Mouse (Mus musculus): ENCODE data around the gene Efcab2. TPM values are rescaled to one million over a fixed set of nuclear protein-coding genes. Genes with fewer than 3 reads are reported as not detected.

Gene Efcab2
- polyA plus RNA-seq, 1 experiment = 0.49 TPM

GRCm38 (mm10) chr1:178523152-178523551 is 117.3 kb downstream of the Efcab2 start:
- H3K27me3 ChIP-seq (ENCODE audit: control insufficient read depth, insufficient read depth, low read length) = peaks cover 3% of the 10 kb centered on the region; the same call in 1 of the 2 replicates
- no peak overlapping the region for H3K27ac ChIP-seq (ENCODE audit: control insufficient read depth, insufficient read depth, low read length)
- no peak overlapping the region for H3K4me3 ChIP-seq (ENCODE audit: control insufficient read depth, insufficient read depth, low read length)
- H3K36me3 ChIP-seq (ENCODE audit: control insufficient read depth, insufficient read depth, low read length) = no peaks in the 10 kb centered on the region
- H3K4me1 ChIP-seq (replicated peaks; ENCODE audit: control insufficient read depth, insufficient read depth, low read length) = peaks cover 10% of the 10 kb centered on the region
- no peak for DNase-seq
- WGBS = 29% methylated on average over 5 of the region's 5 CpGs
- TF ChIP-seq CTCF (IDR thresholded peaks at IDR 0.05; ENCODE audit: borderline replicate concordance, control insufficient read depth, extremely low read depth, insufficient read depth, low read length, poor library complexity) (no peak), POLR2A (IDR thresholded peaks at IDR 0.05; ENCODE audit: control insufficient read depth, extremely low read depth, insufficient read depth, low read length, poor library complexity) (no peak)

GRCm38 (mm10) chr1:178527185-178527546 is 121.3 kb downstream of the Efcab2 start:
- TF ChIP-seq CTCF (IDR thresholded peaks at IDR 0.05; ENCODE audit: borderline replicate concordance, control insufficient read depth, extremely low read depth, insufficient read depth, low read length, poor library complexity) (no peak), POLR2A (IDR thresholded peaks at IDR 0.05; ENCODE audit: control insufficient read depth, extremely low read depth, insufficient read depth, low read length, poor library complexity) (no peak)

DNA sequence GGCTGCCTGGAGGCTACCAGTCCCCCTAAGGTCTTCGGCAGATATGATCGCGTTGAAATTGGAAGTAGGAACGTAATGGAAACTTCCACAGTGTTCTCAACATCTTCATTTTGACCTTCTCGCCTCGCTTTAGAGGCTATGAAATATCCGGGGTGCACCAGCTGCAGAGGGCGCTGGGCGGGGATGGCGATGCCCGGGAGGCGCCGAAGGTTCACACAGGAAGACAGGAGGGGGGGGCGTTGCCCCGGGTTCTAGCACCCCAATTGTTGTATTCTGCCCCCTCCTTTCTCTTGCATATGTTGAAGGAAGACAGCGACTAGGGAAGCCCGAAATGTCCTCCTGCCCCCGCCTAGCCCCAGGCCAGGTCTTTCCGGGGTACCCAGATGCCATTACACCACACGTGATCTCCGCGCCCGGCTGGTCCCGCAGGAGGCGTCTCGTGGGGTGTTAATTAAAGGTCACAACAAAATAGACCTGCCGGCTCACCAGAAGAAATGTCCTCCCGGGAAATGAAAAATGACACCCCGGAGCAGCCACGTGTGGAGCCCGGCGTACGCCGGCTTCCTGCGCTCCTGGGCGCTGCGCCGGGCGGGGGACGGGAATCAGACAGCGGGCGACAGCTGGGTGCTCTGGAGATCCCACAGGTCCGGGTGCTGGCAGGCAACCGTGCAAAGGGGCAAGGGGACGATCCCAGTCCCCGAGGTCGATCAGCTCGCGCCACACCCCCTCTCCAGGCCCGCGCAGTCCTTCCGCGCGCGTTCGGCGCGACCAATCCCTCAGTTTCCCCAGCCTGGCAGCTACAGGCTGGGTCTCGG is 121.9 kb downstream of the Efcab2 start:
- Histone ChIP-seq H3K27me3 (ENCODE audit: control insufficient read depth, insufficient read depth, low read length) (peaks cover 25% of the 10 kb centered on the region; the same call in 1 of the 2 replicates), H3K36me3 (ENCODE audit: control insufficient read depth, insufficient read depth, low read length) (no peaks in the 10 kb centered on the region), H3K4me3 (ENCODE audit: control insufficient read depth, insufficient read depth, low read length) (peak overlapping the region; percentile 25), H3K4me1 (replicated peaks; ENCODE audit: control insufficient read depth, insufficient read depth, low read length) (peaks cover 31% of the 10 kb centered on the region), H3K27ac (ENCODE audit: control insufficient read depth, insufficient read depth, low read length) (no peak overlapping the region)
- 0 out of 2 replicates have a peak, but pooled peaks have one; percentile 21 for TF ChIP-seq POLR2A (IDR thresholded peaks at IDR 0.05; ENCODE audit: control insufficient read depth, extremely low read depth, insufficient read depth, low read length, poor library complexity)
- TF ChIP-seq CTCF (IDR thresholded peaks at IDR 0.05; ENCODE audit: borderline replicate concordance, control insufficient read depth, extremely low read depth, insufficient read depth, low read length, poor library complexity) = no peak
- 2% methylated on average over 59 of the region's 59 CpGs for WGBS
- DNase-seq = peak; percentile 52

More at GRCm38 (mm10) chr1:178527185-178527546, 121.3 kb downstream of the Efcab2 start:
- H3K36me3 ChIP-seq (ENCODE audit: control insufficient read depth, insufficient read depth, low read length) = no peaks in the 10 kb centered on the region
- H3K27ac ChIP-seq (ENCODE audit: control insufficient read depth, insufficient read depth, low read length) = no peak overlapping the region
- under 1% methylated on average over 21 of the region's 21 CpGs for WGBS
- H3K4me3 ChIP-seq (ENCODE audit: control insufficient read depth, insufficient read depth, low read length) = peak overlapping the region; percentile 25
- H3K27me3 ChIP-seq (ENCODE audit: control insufficient read depth, insufficient read depth, low read length) = peaks cover 25% of the 10 kb centered on the region; the same call in 1 of the 2 replicates
- peaks cover 31% of the 10 kb centered on the region for H3K4me1 ChIP-seq (replicated peaks; ENCODE audit: control insufficient read depth, insufficient read depth, low read length)
- peak; percentile 58 for DNase-seq

DNA sequence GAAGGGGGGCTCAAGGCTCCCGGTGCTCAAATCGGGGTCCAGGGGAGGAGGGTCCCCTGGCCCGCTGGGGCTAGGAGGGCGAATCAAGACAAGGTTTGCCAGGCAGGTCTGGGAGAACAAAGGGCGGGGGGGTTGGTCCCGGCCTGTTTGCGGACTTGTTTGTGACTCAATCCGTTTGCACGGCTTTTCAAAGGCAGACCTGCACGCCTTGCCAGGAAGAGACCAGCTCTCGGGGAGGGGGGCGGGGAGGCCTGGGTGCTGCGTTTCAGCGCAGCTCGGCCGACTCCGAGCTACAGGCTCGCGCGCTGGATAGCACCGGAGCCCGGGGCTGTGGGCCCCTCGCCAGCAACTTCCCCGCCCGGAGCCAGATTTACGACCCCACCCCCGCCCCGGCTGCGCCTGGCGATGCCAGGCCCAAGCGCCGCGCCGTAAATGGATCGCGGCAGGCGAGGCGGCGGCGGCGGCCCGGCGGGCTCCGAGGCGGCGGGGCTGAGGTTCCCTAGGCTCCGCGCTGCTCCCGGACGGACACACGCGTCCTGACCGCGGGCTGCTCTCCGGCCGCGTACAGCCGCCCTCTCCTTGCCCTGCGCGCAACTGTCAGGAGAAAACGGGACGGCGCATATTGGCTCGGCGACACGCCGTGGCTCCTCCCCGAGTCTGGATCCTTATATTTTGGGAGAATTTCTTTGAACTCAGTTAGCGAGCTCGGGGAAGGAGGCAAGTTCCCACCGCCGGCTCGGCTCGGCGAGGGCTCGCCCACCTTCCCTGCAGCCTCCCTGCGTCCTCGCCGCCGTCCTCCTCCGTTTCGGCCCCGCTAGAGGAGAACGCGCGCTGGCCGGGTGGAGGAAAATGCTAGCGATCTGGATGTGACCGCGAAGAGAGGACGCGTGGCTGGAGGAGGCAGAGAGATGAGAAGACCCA is 122.8 kb downstream of the Efcab2 start, which contains the start of gene Kif26b:
Gene Kif26b, plus strand, starts transcription at position 695 of the 921 bp plus-strand sequence.
- no peak for TF ChIP-seq CTCF (IDR thresholded peaks at IDR 0.05; ENCODE audit: borderline replicate concordance, control insufficient read depth, extremely low read depth, insufficient read depth, low read length, poor library complexity)
- no peak for TF ChIP-seq POLR2A (IDR thresholded peaks at IDR 0.05; ENCODE audit: control insufficient read depth, extremely low read depth, insufficient read depth, low read length, poor library complexity)
- peaks cover 25% of the 10 kb centered on the region; the same call in 1 of the 2 replicates for H3K27me3 ChIP-seq (ENCODE audit: control insufficient read depth, insufficient read depth, low read length)
- no peaks in the 10 kb centered on the region for H3K36me3 ChIP-seq (ENCODE audit: control insufficient read depth, insufficient read depth, low read length)
- under 1% methylated on average over 88 of the region's 92 CpGs for WGBS
- DNase-seq = peak; percentile 4
- H3K4me1 ChIP-seq (replicated peaks; ENCODE audit: control insufficient read depth, insufficient read depth, low read length) = peaks cover 31% of the 10 kb centered on the region
- H3K27ac ChIP-seq (ENCODE audit: control insufficient read depth, insufficient read depth, low read length) = no peak within 1 kb of the TSS
- H3K4me3 ChIP-seq (ENCODE audit: control insufficient read depth, insufficient read depth, low read length) = peak within 1 kb of the TSS; percentile 25

GRCm38 (mm10) chr1:178529512-178530300 is 123.8 kb downstream of the Efcab2 start:
- TF ChIP-seq POLR2A (IDR thresholded peaks at IDR 0.05; ENCODE audit: control insufficient read depth, extremely low read depth, insufficient read depth, low read length, poor library complexity) (no peak), CTCF (IDR thresholded peaks at IDR 0.05; ENCODE audit: borderline replicate concordance, control insufficient read depth, extremely low read depth, insufficient read depth, low read length, poor library complexity) (no peak)
- WGBS = 2% methylated on average over 38 of the region's 38 CpGs
- Histone ChIP-seq H3K4me3 (ENCODE audit: control insufficient read depth, insufficient read depth, low read length) (no peak overlapping the region), H3K36me3 (ENCODE audit: control insufficient read depth, insufficient read depth, low read length) (no peaks in the 10 kb centered on the region), H3K4me1 (replicated peaks; ENCODE audit: control insufficient read depth, insufficient read depth, low read length) (peaks cover 31% of the 10 kb centered on the region), H3K27me3 (ENCODE audit: control insufficient read depth, insufficient read depth, low read length) (peaks cover 25% of the 10 kb centered on the region; the same call in 1 of the 2 replicates), H3K27ac (ENCODE audit: control insufficient read depth, insufficient read depth, low read length) (no peak overlapping the region)
- DNase-seq = no peak
